Mouse (Mus musculus) spleen, adult 2 months (tissue): ENCODE results near the gene Kti12. TPM values are rescaled to one million over a fixed set of nuclear protein-coding genes. Genes with fewer than 3 reads are reported as not detected.

ENCODE experiments used
- DNase-seq, 2 experiments: peaks; one replicate each; pipeline versions ENCODE4 v3.0.0 to v3.0.0-alpha.2; 2012 to 2021; ENCODE audit warnings: low spot score in 2 of 2, low read depth in 1 of 2
- H3K27ac ChIP-seq: fragments of 200-500 bp; 2 replicates; pipeline ENCODE4 v1.5.1; 2012; ENCODE audit warnings: low read length, inconsistent platforms; ENCODE audit not compliant: insufficient read depth
- H3K27me3 ChIP-seq: fragments of 200-500 bp; 2 replicates; pipeline ENCODE4 v1.6.1; 2012; ENCODE audit warnings: mild to moderate bottlenecking, moderate library complexity, low read length, inconsistent platforms; ENCODE audit not compliant: control insufficient read depth, insufficient read depth
- H3K36me3 ChIP-seq: fragments of 200-500 bp; 2 replicates; pipeline ENCODE4 v1.6.1; 2012; ENCODE audit warnings: mild to moderate bottlenecking, low read length, inconsistent platforms; ENCODE audit not compliant: control insufficient read depth, insufficient read depth
- H3K4me1 ChIP-seq: fragments of 200-500 bp; 2 replicates; pipeline ENCODE4 v1.6.1; 2011; ENCODE audit warnings: inconsistent platforms; ENCODE audit not compliant: control insufficient read depth, insufficient read depth, insufficient read length
- H3K4me3 ChIP-seq: fragments of 200-500 bp; 2 replicates; pipeline ENCODE4 v1.5.1; 2011; ENCODE audit warnings: mild to moderate bottlenecking, inconsistent platforms; ENCODE audit not compliant: insufficient read depth, insufficient read length; ENCODE audit errors: extremely low read depth
- CTCF ChIP-seq: fragments of 200-500 bp; IDR thresholded peaks from 2 replicates; pipeline ENCODE4 v1.5.1; 2011; ENCODE audit warnings: mild to moderate bottlenecking, inconsistent platforms; ENCODE audit not compliant: insufficient read depth, insufficient read length, insufficient replicate concordance; ENCODE audit errors: extremely low read depth
- POLR2A ChIP-seq: fragments of 200-500 bp; IDR thresholded peaks from 2 replicates; pipeline ENCODE4 v1.6.1; 2011; ENCODE audit warnings: low read depth, low read length, inconsistent platforms
- WGBS: fragments of 180-500 bp; shearing (Covaris S2); methylation state at CpG from one replicate; pipeline ENCODE4 v1.1.7; 2018; 5-methylcytosine and 5-hydroxymethylcytosine counted together
- polyA plus RNA-seq: library from polyadenylated mRNA; depleted of rRNA; stranded (reverse); fragments of >200 nt; gene quantifications from 2 replicates; pipeline ENCODE4 v1.2.3, GENCODE M21; 2012

Gene Kti12
- polyA plus RNA-seq, 1 experiment = 32.7 TPM

DNA sequence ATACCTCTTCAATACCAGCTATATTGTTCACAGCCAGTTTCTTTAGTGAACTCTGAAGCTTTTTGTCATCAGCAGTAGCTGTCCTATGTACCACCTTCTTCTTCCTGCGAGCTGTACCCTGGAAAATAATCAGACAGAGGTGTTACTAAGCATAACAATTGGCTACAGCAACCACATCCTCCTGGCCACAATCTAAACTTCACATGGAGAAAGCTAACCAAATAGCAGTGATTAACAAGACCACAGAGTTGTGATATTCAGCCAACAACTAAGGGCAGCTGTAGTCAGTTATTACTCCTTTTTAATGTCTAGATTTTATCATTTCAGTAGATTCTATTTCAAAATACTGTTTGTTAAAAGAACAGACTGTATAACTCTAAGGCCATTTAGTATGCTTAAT lies 21.5 kb upstream of the Kti12 start:
- H3K4me1 ChIP-seq = no peaks in the 10 kb centered on the region
- no peak for DNase-seq
- no peak overlapping the region for H3K27ac ChIP-seq
- WGBS = 65% methylated on average over 1 of the region's 1 CpGs
- H3K4me3 ChIP-seq = no peak overlapping the region
- TF ChIP-seq POLR2A = no peak
- no peaks in the 10 kb centered on the region; the same call in 1 of the 2 replicates for H3K27me3 ChIP-seq
- H3K36me3 ChIP-seq = peaks cover 25% of the 10 kb centered on the region

DNA sequence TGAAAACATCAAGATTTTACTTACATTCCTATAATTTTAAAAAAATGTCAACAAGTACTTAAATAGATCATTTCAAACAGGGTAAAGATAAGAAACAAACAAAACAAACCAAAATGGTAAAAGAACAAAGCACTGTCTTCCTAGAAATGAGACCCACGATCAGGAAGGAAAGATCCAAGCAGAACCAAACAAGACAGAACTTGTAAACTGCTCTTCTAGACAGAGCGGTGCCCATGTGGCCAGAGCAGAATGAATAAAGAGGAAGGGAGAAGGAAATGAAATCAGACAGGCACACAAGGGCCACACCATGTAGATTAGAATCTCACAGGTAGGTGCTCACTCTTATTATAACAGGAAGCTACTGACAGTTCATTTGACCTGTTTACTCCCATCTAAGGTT lies 20.9 kb upstream of the Kti12 start:
- no peaks in the 10 kb centered on the region; the same call in 1 of the 2 replicates for H3K27me3 ChIP-seq
- H3K36me3 ChIP-seq = peaks cover 25% of the 10 kb centered on the region
- H3K27ac ChIP-seq = no peak overlapping the region
- TF ChIP-seq POLR2A = no peak
- TF ChIP-seq CTCF = no peak
- no peaks in the 10 kb centered on the region for H3K4me1 ChIP-seq
- H3K4me3 ChIP-seq = no peak overlapping the region
- DNase-seq = no peak
- WGBS = 84% methylated on average over 2 of the region's 2 CpGs

DNA sequence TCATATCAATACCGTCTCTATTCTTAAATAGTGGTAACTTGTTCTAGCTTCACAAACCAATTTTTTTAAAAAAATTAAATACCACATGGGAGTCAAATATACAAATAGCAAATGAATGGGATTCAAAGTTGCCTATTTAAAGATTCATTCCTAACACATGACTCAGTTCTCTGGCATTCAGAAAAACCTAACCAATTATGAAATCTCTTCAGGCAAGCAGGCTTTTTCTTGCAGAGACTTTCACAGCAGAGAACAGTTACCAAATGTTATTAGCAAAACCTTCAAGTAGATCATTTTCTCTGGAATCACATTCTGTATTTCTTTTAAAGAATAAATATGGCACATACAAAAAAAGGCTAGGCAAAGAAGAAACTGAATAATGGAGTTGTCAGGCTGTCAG lies 16.9 kb upstream of the Kti12 start:
- peaks cover 5% of the 10 kb centered on the region; the same call in 1 of the 2 replicates for H3K4me1 ChIP-seq
- H3K4me3 ChIP-seq = no peak overlapping the region
- no peak for TF ChIP-seq CTCF
- no peak for TF ChIP-seq POLR2A
- DNase-seq = no peak
- no peaks in the 10 kb centered on the region for H3K27me3 ChIP-seq
- peaks cover 10% of the 10 kb centered on the region for H3K36me3 ChIP-seq
- WGBS = 95% methylated on average over 1 of the region's 1 CpGs
- H3K27ac ChIP-seq = no peak overlapping the region

DNA sequence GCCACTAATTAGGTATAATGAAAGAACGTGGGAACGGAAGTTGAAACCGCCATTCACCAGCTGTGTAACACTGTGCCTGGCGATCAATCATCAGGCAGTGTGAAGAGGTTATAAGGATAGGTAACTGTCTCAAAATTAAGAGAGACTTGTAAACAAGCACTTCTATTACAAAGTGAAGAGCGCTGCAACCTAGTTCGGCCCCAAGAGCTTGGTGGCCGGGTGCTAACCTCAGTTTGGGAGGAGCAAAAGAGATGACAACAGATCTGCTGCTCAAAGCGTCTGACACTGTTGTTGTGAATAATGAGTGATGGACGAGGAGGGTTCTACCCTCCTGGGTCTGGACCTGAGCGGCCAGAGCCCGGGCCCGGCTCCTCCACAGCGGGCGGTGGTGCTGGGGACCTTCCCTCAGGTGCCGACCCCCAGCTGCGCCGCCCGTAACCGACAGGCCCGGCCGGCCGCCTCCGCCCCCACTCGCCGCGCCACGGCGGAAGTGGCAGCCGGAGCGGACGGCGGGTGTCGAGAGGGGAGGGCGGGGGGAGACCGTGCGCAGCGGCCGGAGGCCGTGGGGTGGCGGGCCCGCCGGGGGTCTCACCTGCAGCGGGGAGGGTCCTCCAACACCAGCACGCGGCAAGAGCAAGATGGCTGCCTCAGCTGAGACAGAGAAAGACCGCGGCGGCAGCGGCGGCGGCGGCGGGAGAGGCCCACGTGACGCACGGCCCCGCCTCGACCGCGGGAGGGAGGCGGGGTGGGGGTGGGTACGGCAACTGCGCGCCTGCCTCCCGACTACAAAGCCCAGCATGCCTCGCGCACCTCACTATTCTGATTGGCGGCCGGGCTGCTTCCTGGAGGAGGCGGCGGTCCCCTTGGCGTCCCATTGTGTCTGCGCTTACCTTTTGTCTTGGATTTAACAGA lies 14.4 kb upstream of the Kti12 start, which contains the start of gene Btf3l4:
Gene Btf3l4, minus strand, starts transcription at position 699 of the 912 bp plus-strand sequence.
- H3K27me3 ChIP-seq = no peaks in the 10 kb centered on the region
- peaks cover 2% of the 10 kb centered on the region; the same call in 1 of the 2 replicates for H3K36me3 ChIP-seq
- under 1% methylated on average over 70 of the region's 73 CpGs for WGBS
- peak within 1 kb of the TSS; percentile 92 for H3K27ac ChIP-seq
- peak within 1 kb of the TSS; percentile 89 for H3K4me3 ChIP-seq
- DNase-seq = peak; percentile 83 to 87
- TF ChIP-seq POLR2A = no peak
- no peak for TF ChIP-seq CTCF
- H3K4me1 ChIP-seq = peaks cover 5% of the 10 kb centered on the region; the same call in 1 of the 2 replicates

DNA sequence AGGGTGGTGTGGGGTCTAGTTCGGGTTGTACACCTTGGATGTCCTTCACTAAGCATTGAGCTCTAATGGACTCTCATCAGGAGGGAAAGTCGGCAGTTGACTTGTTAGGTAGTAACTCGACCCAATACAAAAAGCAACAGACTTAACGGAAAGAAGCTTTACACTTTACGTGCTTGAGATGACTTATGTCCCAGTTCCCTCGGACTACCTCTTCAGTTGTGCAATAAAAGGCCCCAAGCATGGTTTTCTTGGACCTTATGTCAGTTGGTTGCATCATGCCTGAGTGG lies 13.8 kb upstream of the Kti12 start:
- Histone ChIP-seq H3K36me3 (peaks cover 2% of the 10 kb centered on the region; the same call in 1 of the 2 replicates), H3K4me3 (peak overlapping the region; percentile 82), H3K27ac (peak overlapping the region; percentile 87), H3K27me3 (no peaks in the 10 kb centered on the region), H3K4me1 (peaks cover 5% of the 10 kb centered on the region; the same call in 1 of the 2 replicates)
- WGBS = 2% methylated on average over 6 of the region's 6 CpGs
- no peak for DNase-seq
- TF ChIP-seq POLR2A = peak; percentile 16; the same call in 1 of the 2 replicates
- no peak for TF ChIP-seq CTCF

DNA sequence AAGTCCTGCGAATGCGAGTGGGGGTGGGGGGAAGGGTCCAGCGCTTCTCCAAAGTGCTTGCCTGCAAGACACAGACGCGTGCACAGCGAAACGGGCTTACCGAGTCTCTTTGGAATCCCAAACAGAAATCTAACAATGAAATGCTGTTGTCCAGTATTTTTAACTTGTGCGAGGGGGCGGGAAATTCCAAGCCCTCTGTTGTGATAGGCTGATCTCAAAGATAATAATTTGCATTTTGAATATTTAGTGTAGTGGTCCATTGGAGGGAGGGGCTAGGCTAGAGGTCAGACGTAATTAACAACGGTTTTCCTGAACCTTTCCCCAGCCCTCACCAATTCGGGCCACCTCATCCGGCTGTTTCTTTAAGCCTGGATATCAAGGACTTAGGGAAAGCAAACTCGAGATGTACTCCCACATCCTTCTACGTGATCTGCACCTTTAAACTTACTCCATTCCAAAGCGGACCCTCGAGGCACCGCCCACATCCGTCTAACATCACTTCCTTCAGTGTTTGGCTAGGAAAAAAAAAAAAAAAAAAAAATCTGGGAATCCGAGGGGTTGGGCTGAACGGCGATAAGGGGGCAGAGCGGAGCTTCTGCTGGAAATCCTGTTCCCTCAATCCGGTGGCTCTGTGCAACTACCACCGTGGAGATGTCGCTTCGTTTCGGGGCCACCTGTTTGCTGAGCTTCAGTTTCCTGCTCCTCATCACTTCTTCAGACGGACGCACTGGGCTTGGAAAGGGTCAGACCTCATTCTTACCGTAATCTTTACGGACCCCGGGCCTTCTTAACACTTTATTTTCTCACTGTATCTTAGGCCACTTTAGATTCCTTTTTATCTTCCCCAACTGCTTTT lies 13.2 kb upstream of the Kti12 start, which contains the start of gene Txndc12:
Gene Txndc12, plus strand, starts transcription at position 487 of the 856 bp plus-strand sequence.
- Histone ChIP-seq H3K4me1 (peaks cover 5% of the 10 kb centered on the region; the same call in 1 of the 2 replicates), H3K27ac (peak within 1 kb of the TSS; percentile 92), H3K27me3 (no peaks in the 10 kb centered on the region), H3K36me3 (peaks cover 2% of the 10 kb centered on the region; the same call in 1 of the 2 replicates), H3K4me3 (peak within 1 kb of the TSS; percentile 89)
- TF ChIP-seq CTCF (no peak), POLR2A (no peak)
- under 1% methylated on average over 34 of the region's 34 CpGs for WGBS
- DNase-seq = peak; percentile 43 to 71
